Mouse (Mus musculus) hindbrain, embryonic 10.5 days (tissue): Measurements from ENCODE around the gene Bola1. TPM values are rescaled to one million over a fixed set of nuclear protein-coding genes. Genes with fewer than 3 reads are reported as not detected.
"Not testable (repeated sequence)": the region's sequence is repeated elsewhere in the genome, so short reads cannot be mapped to it uniquely, and the experiment has no call there.

Experiments
- DNase-seq: peaks from one replicate; pipeline ENCODE4 v3.0.0-alpha.2; 2017; ENCODE audit warnings: low spot score
- H3K27ac ChIP-seq: fragments of 300-500 bp; sonication (generic); 2 replicates; pipeline ENCODE4 v1.5.1; 2016; ENCODE audit warnings: mild to moderate bottlenecking, moderate library complexity
- H3K27me3 ChIP-seq: fragments of 300-500 bp; sonication (generic); 2 replicates; pipeline ENCODE4 v1.6.1; 2016; ENCODE audit warnings: mild to moderate bottlenecking; ENCODE audit not compliant: poor library complexity, insufficient read depth, severe bottlenecking
- H3K36me3 ChIP-seq: fragments of 300-500 bp; sonication (generic); 2 replicates; pipeline ENCODE4 v1.6.1; 2016; ENCODE audit warnings: mild to moderate bottlenecking, moderate library complexity
- H3K4me1 ChIP-seq: fragments of 300-500 bp; sonication (generic); replicated peaks from 2 replicates; pipeline ENCODE4 v1.6.1; 2016; ENCODE audit warnings: mild to moderate bottlenecking
- H3K4me3 ChIP-seq: fragments of 300-500 bp; sonication (generic); 2 replicates; pipeline ENCODE4 v1.5.1; 2016; ENCODE audit warnings: mild to moderate bottlenecking, moderate library complexity
- H3K9me3 ChIP-seq: fragments of 300-500 bp; sonication (generic); 2 replicates; pipeline ENCODE4 v1.6.1; 2016; ENCODE audit warnings: mild to moderate bottlenecking, moderate library complexity
- WGBS: fragments of 180-500 bp; shearing (Covaris S2); methylation state at CpG from one replicate; pipeline ENCODE4 v1.1.7; 2016; 5-methylcytosine and 5-hydroxymethylcytosine counted together
- polyA plus RNA-seq: library from polyadenylated mRNA; unstranded; fragments of >200 nt; fragmentation: Nextera tagmentation; extraction: Ambion mirVana; gene quantifications from 2 replicates; pipeline ENCODE4 v1.2.1, GENCODE M21; 2016

Gene Bola1
- polyA plus RNA-seq, 1 experiment from 2014 or later: 90.3 TPM

DNA sequence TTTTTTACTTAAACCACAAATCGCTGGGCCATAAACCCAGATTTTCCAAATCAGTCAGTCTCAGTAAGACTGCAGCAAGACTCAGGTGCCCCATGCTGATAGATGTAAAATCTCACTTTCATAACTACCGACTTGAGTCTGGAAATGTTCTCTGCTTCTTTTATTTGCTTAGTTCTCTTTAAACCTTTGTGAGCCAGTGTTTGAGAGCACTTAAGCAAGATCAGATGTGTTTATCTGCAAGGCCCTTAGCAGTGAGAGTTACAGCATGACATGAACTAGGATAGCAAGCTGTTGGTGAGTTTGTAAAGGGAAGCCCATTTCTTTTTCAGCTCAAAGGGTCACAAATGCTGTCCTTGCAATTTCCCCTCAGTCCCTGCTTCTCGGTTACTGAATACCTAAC, 37.7 kb upstream of the Bola1 start:
- peaks cover 16% of the 10 kb centered on the region for H3K4me1 ChIP-seq
- no peak for DNase-seq
- H3K9me3 ChIP-seq: no peaks in the 10 kb centered on the region
- H3K4me3 ChIP-seq: no peak overlapping the region
- H3K27ac ChIP-seq: no peak overlapping the region
- no peaks in the 10 kb centered on the region for H3K27me3 ChIP-seq
- no peaks in the 10 kb centered on the region for H3K36me3 ChIP-seq
- 80% methylated on average over 3 of the region's 3 CpGs for WGBS

DNA sequence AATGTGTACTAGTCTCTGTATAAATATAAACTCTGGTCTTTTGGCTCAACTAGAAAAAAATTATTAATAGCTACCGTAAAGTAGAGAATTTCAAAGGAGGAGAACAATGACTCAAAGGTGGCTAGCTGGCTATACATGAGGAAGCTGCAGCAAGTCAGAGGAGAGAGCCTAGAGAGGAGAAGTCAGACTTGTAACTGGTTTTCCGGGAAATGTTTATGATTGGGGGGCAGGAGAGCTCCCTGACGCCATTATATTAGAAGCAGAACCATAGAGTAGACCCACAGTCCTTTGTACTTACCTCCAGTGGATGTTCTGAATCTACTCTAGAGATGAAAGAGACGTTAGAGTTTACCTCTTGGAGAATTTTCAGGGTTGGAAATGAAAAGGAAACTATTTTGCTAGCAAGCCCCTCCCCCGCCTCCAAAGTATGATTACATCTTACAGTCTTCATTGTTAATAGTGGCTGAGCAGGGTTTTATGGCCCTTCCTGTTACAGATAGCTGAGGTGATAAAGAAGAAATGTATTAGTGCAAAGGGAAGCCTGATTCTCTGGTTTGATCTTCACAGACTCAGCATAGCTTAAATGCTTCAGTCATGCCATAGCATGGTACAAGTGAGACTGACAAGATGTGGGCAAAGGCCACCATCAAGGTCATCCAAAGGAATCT, 36.6 kb upstream of the Bola1 start:
- no peaks in the 10 kb centered on the region for H3K36me3 ChIP-seq
- H3K9me3 ChIP-seq: no peaks in the 10 kb centered on the region
- H3K27ac ChIP-seq: no peak overlapping the region
- WGBS: 84% methylated on average over 5 of the region's 5 CpGs
- no peak overlapping the region for H3K4me3 ChIP-seq
- peaks cover 5% of the 10 kb centered on the region; the same call in 1 of the 2 replicates for H3K4me1 ChIP-seq
- H3K27me3 ChIP-seq: no peaks in the 10 kb centered on the region
- DNase-seq: no peak

DNA sequence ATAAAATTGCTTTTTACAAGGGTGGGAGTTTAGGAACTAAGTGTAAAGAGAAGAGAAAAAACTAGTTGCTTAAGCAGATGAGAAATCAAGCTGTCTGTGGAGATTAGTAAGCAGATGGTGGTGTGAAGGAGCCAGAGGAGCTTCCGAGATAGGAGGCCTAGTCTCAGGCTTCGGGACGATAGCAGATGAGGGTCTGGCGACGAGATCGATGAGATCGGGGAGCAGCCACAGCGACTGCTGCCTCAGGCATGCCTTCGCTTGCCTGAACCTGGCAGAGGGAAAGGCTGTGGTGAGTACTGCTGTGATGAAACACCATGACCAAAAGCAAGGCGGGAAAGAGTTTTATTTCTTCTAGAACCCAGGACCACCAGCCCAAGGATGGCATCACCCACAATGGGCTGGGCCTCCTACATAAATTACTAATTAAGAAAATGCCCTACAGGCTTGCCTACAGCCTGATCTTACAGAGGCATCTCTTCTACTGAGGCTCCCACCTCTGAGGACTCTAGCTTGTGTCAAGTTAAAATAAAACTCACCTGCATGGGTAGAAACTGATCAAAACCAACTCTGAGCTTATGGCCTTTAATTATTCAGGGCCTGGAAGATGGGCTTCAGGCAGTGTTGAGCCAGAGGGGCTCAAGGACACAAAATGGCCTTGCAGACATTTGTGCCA, 35.3 kb upstream of the Bola1 start:
- Histone ChIP-seq H3K36me3 (no peaks in the 10 kb centered on the region), H3K27ac (peak overlapping the region; percentile 56), H3K4me1 (peaks cover 13% of the 10 kb centered on the region; the same call in 1 of the 2 replicates), H3K9me3 (no peaks in the 10 kb centered on the region), H3K27me3 (no peaks in the 10 kb centered on the region), H3K4me3 (no peak overlapping the region)
- 49% methylated on average over 10 of the region's 10 CpGs for WGBS
- peak; percentile 50 for DNase-seq

DNA sequence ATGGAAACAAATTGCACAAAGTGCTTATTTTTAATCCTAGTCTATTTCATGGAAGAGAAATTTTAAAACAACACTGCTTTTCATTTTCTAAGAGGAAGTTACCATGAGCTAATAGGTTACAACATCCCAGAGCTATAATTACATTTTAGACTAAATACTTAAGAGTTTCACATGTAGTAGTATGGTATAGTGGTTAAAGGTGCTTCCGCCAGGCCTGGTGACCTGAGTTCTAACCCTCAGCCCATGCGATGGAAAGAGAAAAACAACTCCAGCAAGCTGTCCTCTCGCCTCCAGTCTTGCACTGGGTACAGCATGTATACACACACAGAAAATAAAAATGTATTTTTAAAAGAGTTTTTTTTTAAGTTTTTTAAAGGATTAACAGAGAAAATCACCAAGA, 32.3 kb upstream of the Bola1 start:
- Histone ChIP-seq H3K36me3 (no peaks in the 10 kb centered on the region), H3K27me3 (no peaks in the 10 kb centered on the region), H3K4me3 (no peak overlapping the region), H3K27ac (no peak overlapping the region), H3K9me3 (no peaks in the 10 kb centered on the region), H3K4me1 (peaks cover 33% of the 10 kb centered on the region)
- no peak for DNase-seq
- WGBS: 94% methylated on average over 3 of the region's 3 CpGs

DNA sequence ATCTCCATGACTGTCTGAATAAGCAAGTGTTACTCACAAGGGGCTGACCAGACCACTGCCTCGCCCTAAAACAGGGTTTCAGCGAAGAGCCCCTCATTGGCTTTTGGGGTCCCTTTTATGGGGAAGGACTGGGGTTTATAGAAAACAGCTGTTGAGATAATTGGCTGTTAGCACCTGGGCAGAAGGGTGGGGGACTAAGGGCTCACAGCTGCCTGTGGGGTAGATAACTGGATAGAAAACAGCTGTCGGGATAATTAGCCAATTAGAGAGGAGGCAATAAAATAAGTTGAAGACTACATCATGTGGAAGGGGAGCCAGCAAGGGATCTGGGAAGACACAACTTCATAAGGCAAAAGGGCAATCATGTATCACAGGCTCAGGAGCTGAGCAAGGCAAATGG, 31.4 kb upstream of the Bola1 start:
- Histone ChIP-seq H3K36me3 (no peaks in the 10 kb centered on the region), H3K4me1 (peaks cover 33% of the 10 kb centered on the region), H3K9me3 (no peaks in the 10 kb centered on the region), H3K27ac (no peak overlapping the region), H3K27me3 (no peaks in the 10 kb centered on the region), H3K4me3 (no peak overlapping the region)
- no peak for DNase-seq
- WGBS: 87% methylated on average over 3 of the region's 3 CpGs

DNA sequence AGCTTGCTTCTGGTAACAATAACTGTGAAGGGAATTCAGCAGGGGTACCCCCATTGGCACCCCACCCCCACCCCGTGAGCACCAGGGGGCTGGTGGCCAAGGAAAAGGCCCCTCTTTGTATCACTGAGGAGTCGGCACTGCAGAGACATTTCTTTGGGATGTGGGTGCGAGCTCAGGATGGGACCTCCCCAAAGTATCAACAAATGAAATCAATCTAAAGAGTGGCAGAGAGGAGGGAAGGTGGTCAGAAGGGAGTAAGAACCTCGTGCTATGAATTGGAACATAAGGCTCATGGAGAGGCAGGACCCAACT, 29.5 kb upstream of the Bola1 start:
- Histone ChIP-seq H3K9me3 (no peaks in the 10 kb centered on the region), H3K36me3 (no peaks in the 10 kb centered on the region), H3K4me1 (peaks cover 39% of the 10 kb centered on the region), H3K4me3 (peak overlapping the region; percentile 59), H3K27ac (peak overlapping the region; percentile 62), H3K27me3 (no peaks in the 10 kb centered on the region)
- 56% methylated on average over 4 of the region's 4 CpGs for WGBS
- DNase-seq: no peak

DNA sequence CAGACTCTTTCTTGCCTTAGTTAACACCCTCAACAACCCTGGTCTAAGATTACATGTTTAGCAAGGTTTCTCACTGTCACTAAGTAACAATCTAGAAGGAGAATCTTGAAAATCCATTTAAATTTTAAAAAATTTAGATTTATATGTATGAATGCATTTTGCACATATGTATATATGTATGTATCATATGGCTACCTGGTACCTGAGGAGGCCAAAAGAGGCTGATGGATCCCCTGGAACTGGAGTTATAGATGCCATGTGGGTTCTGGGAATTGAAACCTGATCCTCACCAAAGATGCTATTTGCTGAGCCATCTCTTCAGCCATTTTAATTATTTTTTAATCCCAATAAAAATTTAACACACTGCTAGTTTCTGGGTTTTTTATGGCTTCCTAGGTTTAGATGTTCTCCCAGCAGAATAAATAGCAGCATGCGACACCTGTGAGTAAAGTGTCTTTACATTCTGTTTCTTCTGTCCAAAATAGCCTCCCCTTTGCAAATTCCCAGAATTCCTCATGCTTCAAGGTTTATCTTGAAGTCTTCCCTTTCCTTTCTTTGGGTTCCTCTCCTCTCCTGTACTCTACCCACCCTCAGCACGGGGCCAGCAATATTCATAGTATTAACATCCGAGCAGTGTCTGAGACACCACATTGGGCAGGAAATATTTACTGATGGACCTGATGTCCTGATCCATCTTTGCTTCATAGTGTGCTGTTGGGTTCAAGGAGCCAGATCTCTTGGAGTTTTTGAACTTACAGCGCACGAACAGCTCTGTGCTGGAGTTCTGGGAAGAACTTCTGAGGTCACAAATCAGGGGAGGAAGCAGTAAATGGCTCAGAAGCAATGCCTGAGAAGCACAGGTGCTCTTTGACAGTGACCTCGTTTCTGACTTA, 28.9 kb upstream of the Bola1 start:
- no peaks in the 10 kb centered on the region for H3K36me3 ChIP-seq
- peak overlapping the region; percentile 62 for H3K27ac ChIP-seq
- no peaks in the 10 kb centered on the region for H3K27me3 ChIP-seq
- H3K9me3 ChIP-seq: no peaks in the 10 kb centered on the region
- H3K4me3 ChIP-seq: peak overlapping the region; percentile 59
- no peak for DNase-seq
- 50% methylated on average over 6 of the region's 6 CpGs for WGBS
- peaks cover 44% of the 10 kb centered on the region for H3K4me1 ChIP-seq

DNA sequence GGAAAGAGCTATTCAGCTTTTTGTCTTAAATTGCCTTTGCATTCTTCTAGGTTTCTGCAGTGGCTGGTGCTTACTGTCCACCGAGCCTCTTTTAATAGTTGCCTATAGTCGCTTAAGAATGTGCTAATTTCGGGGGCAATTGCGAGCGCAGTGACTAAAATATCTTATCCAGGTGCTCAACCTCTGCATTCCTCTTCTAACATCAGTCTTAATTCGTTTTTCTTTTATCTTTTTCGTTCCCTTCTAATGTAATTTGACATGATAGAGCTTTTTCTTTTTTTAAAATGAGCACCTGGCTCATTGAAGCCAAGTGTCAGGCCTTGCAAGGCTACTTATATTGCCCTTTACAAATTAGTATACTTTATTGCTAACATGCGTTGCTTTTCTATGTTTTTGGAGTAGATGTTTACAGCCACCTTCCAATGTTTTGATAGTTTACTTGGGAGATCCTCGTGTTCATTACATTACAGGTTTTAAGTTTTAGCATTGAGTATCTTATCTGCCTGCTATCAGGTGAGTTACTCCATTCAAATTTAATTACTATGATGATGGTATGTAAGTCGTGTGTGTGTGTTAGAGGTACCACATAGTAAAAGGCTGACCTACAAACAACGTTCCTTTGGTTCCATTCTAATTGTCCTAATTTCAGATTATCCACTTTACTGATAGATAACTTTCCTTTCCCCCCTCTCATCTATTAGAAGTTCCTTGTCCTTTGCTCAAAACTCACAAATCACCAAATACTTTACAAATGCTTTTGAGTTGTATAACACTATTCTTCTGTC, 28.0 kb upstream of the Bola1 start:
- H3K27ac ChIP-seq: peak overlapping the region; percentile 89
- DNase-seq: no peak
- peak overlapping the region; percentile 59 for H3K4me3 ChIP-seq
- no peaks in the 10 kb centered on the region for H3K27me3 ChIP-seq
- WGBS: 3% methylated on average over 11 of the region's 11 CpGs
- peaks cover 47% of the 10 kb centered on the region for H3K4me1 ChIP-seq
- no peaks in the 10 kb centered on the region for H3K9me3 ChIP-seq
- no peaks in the 10 kb centered on the region for H3K36me3 ChIP-seq

DNA sequence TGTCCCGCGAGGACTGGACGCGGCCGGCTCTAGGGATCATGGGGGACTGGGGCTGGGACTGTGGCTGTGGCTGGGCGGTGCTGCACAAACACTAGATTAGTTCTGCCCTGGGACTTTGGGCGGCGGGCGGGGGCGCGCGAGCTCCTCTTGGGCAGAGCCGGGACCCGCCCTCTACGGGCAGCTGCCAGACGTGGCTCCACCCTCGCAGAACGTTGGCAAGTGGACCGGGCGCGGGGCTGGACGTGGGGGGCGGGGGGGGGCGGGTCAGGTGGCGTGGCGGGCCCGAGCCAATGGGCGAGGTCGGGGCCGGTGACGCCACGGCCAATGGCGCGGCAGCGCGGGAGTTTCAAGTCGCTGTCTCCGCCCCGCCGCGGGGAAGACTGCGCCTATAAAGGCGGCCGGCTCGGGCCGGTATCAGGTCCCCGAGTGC, 26.9 kb upstream of the Bola1 start, which contains the start of gene Hist2h3c1:
TSS of gene Hist2h3c1 (plus strand) at position 259 of the 430 bp plus-strand sequence.
- not testable (repeated sequence) for DNase-seq, H3K27me3 ChIP-seq, H3K9me3 ChIP-seq, H3K36me3 ChIP-seq
- peaks cover 47% of the 10 kb centered on the region for H3K4me1 ChIP-seq
- peak within 1 kb of the TSS; percentile 59 for H3K4me3 ChIP-seq
- peak within 1 kb of the TSS; percentile 89 for H3K27ac ChIP-seq
- under 1% methylated on average over 18 of the region's 47 CpGs for WGBS

DNA sequence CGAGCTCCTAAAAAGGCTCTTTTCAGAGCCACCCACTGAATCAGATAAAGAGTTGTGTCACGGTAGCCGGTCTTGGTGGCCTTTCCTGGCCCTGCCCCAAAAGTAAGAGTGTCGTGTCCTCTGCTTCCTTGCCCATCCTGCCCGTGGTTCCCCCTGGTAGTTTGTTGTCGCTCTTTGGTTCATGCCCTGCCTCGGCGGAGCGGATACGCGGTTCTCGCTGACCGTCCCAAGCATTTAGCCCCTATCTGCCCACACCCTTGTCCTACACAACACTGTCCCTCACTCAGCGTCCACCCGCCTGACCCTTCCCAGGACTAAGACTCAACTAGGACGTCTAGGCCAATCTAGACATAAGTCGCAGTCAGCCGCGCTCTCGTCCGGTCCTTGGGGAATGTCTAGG, 26.5 kb upstream of the Bola1 start:
- H3K36me3 ChIP-seq, DNase-seq, H3K9me3 ChIP-seq, H3K27me3 ChIP-seq: not testable (repeated sequence)
- WGBS: 1% methylated on average over 10 of the region's 21 CpGs
- H3K4me1 ChIP-seq: peaks cover 48% of the 10 kb centered on the region
- peak overlapping the region; percentile 44 for H3K4me3 ChIP-seq
- H3K27ac ChIP-seq: peak overlapping the region; percentile 81

DNA sequence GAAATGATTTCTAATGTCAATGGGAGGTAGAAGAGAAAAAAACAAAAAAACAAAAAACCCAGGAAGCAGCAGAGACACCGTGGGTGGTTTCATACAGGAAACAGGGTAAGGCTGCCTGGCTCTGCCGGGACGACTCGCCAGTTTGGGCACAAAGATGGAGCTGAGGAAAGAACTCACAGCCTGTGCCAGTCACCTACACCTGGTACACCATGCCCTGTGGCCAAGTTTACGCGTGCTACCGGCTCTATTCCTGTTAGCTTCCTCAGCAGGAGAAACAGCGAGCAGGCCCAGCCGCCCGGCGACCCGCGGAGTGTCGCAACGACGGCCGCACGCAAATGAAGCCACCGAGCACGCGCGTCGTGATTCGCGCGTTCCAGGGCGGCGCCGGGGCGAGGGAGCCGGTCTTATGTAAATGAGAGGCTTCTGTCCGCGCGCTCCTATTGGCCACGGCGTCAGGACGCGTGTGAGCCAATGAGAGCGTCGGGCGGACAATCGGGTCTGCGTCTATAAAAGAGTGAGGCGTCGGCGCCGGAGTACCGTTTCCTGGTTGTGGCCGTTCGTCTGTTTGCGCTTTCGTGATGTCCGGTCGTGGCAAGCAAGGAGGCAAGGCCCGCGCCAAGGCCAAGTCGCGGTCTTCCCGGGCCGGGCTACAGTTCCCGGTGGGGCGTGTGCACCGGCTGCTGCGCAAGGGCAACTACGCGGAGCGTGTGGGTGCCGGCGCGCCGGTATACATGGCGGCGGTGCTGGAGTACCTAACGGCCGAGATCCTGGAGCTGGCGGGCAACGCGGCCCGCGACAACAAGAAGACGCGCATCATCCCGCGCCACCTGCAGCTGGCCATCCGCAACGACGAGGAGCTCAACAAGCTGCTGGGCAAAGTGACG, 25.7 kb upstream of the Bola1 start, which contains the start of gene Hist2h2aa1:
TSS of gene Hist2h2aa1 (plus strand) at position 495 of the 884 bp plus-strand sequence.
- peak within 1 kb of the TSS; percentile 57 for H3K4me3 ChIP-seq
- not testable (repeated sequence) for H3K36me3 ChIP-seq, H3K27me3 ChIP-seq, H3K9me3 ChIP-seq
- peak; percentile 81 for DNase-seq
- peaks cover 48% of the 10 kb centered on the region for H3K4me1 ChIP-seq
- H3K27ac ChIP-seq: peak within 1 kb of the TSS; percentile 96
- under 1% methylated on average over 45 of the region's 88 CpGs for WGBS
